Mouse (Mus musculus) gastrocnemius, postnatal 10 days (tissue): Measurements from ENCODE around the gene Cstl1. TPM values are rescaled to one million over a fixed set of nuclear protein-coding genes. Genes with fewer than 3 reads are reported as not detected.

Experiments used
- total RNA-seq, 2 experiments: library from RNA; stranded (reverse); gene quantifications; 2 replicates each; pipeline ENCODE4 v1.2.3; 2021

The Cstl1 gene
- total RNA-seq, 2 experiments from 2014 or later = not detected

Other genes starting within 250 kb of the Cstl1 start
- 10 to 100 TPM in 1 of 2 experiments, 1 to 10 TPM in 1; 7.3 to 11.6 TPM for gene Nxt1, start 77.8 kb upstream of the Cstl1 start, total RNA-seq
- 10 to 100 TPM; 13.0 to 13.6 TPM for gene Gzf1, start 69.3 kb upstream of the Cstl1 start, total RNA-seq
- gene Napb, start 17.9 kb upstream of the Cstl1 start, total RNA-seq = 1 to 10 TPM; 4.0 to 7.8 TPM
- not detected for gene Cst11, start 21.1 kb downstream of the Cstl1 start, total RNA-seq
- not detected for gene 8030411F24Rik, start 31.7 kb downstream of the Cstl1 start, total RNA-seq
- not detected for gene Cst12, start 39.0 kb downstream of the Cstl1 start, total RNA-seq
- not detected for gene Cst8, start 48.4 kb downstream of the Cstl1 start, total RNA-seq
- gene Cst13, start 69.7 kb downstream of the Cstl1 start, total RNA-seq = not detected
- not detected for gene Cst9, start 84.8 kb downstream of the Cstl1 start, total RNA-seq
- 1 to 10 TPM; 1.5 to 1.6 TPM for gene 9230104L09Rik, start 114.7 kb downstream of the Cstl1 start, total RNA-seq
- gene Cst3, start 125.3 kb downstream of the Cstl1 start, total RNA-seq = 100 to 1,000 TPM; 442 to 445 TPM